In the genomic region with DNA sequence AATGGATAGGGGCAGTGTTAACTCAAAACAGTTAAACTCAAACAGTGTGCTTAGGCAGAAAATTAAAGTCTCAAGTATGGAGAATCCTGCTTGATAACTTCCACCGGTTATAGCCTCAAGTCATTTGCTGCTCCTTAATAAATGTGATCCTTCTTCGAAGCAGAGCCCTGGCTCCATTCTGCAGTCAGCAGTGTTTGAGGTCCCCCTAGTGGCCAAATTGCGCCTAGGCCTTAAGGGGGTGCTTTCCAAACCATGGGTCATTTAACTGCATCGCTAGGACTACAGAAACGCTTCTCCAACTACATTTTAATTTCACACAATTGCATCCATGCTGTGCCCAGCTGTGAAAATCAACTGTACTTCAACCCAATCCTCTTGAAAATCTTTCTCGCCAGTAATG, we compare ENCODE assay signal across 9 mouse cellular contexts. TPM values are rescaled to one million over a fixed set of nuclear protein-coding genes. Genes with fewer than 3 reads are reported as not detected.
DNase-seq lines count a peak whose midpoint lies in the region; ATAC-seq and TF ChIP-seq lines count a peak whose summit lies in the region.
"Had no signal": no experiment of that assay in that cellular context is flagged by ENCODE, and none has a peak within 500 bp of the region (broad histone marks: within the 10 kb centered on the region; RNA-seq: fewer than 3 reads in every experiment).

No protein-coding gene starts in this region.

- H3K27ac ChIP-seq in hindbrain, postnatal 0 days, result no peak overlapping the region

- H3K9me3 ChIP-seq in hindbrain, postnatal 0 days (ENCODE audit: low read length), result no peaks in the 10 kb centered on the region

- DNase-seq in R1 (ENCODE audit: low read depth, low spot score), result peak; percentile 76
- peak; percentile 46 for DNase-seq in cerebellum, adult 8-10 months
- DNase-seq in frontal cortex, adult 2 months (ENCODE audit: extremely low spot score in 1 of 2, low spot score in 1 of 2), result peak; percentile 49 to 93
- DNase-seq in hindbrain, postnatal 0 days (ENCODE audit: low spot score), result peak; percentile 94
- peak; percentile 75 to 78 for DNase-seq in layer of hippocampus, postnatal 36 days
- peak; percentile 83 for DNase-seq in lung, postnatal 36 days
- peak; percentile 66 for DNase-seq in right cerebral cortex, adult 18-20 months
- peak; percentile 68 to 78 for DNase-seq in urinary bladder, postnatal 36 days (ENCODE audit: low spot score in 2 of 2)

- 4% methylated on average over 6 of the region's 6 CpGs for WGBS in hindbrain, postnatal 0 days

- H3K27me3 ChIP-seq in hindbrain, postnatal 0 days (ENCODE audit: insufficient read depth, low read length), result no peaks in the 10 kb centered on the region

- no peaks in the 10 kb centered on the region for H3K36me3 ChIP-seq in hindbrain, postnatal 0 days (ENCODE audit: insufficient read depth, low read length)

- no peaks in the 10 kb centered on the region for H3K4me1 ChIP-seq in hindbrain, postnatal 0 days (ENCODE audit: insufficient read depth, low read length)

- no peak overlapping the region for H3K4me3 ChIP-seq in hindbrain, postnatal 0 days (ENCODE audit: low read length)

- TF ChIP-seq CTCF in hindbrain, postnatal 0 days (IDR thresholded peaks at IDR 0.05; ENCODE audit: low read depth), result peak; percentile 99

- H3K4me2 ChIP-seq in hindbrain, postnatal 0 days (ENCODE audit: low read depth, low read length), result no peak overlapping the region

- no peak overlapping the region for H3K9ac ChIP-seq in hindbrain, postnatal 0 days (replicated peaks; ENCODE audit: low read length)

- peak; percentile 74 for ATAC-seq in hindbrain, postnatal 0 days

RNA-seq across cellular contexts. Expression of a gene that starts 2.4 kb away (rescaled TPM):
- 1.2 and 1.6 TPM in 2 replicates for polyA plus RNA-seq in frontal cortex, adult 2 months (2012; rRNA removed)
- total RNA-seq in hindbrain, postnatal 0 days (2014; rRNA removed), result 0.73 TPM in 1 of 2 replicates, not detected in the other
- 0.21 and 0.31 TPM in 2 replicates for polyA plus RNA-seq in hindbrain, postnatal 0 days (2015; fragmentation: Nextera tagmentation; extraction: Ambion mirVana)
- under 1 TPM in 1 of 2 experiments, not detected in 1; 0.22 TPM for total RNA-seq in layer of hippocampus, postnatal 36 days (2021)
- polyA plus RNA-seq: liver, embryonic 16.5 days had no signal
